Mouse (Mus musculus) left cerebral cortex, postnatal 10 days (tissue): Measurements from ENCODE around the gene Vps37d. TPM values are rescaled to one million over a fixed set of nuclear protein-coding genes. Genes with fewer than 3 reads are reported as not detected.

ENCODE experiments used
- DNase-seq, 2 experiments: peaks; one replicate each; pipeline ENCODE4 v3.0.0; 2021 to 2022; ENCODE audit warnings: low spot score in 2 of 2, mixed read lengths in 1 of 2; ENCODE audit errors: extremely low spot score in 1 of 2
- intact Hi-C: fragments of 180-260 bp; cut with DNase I; formaldehyde crosslinking; loops from one replicate; pipeline ENCODE4 v1.15.1; 2025
- total RNA-seq, 2 experiments: library from RNA; stranded (reverse); gene quantifications; 2 replicates each; pipeline ENCODE4 v1.2.3; 2021

The Vps37d gene
- total RNA-seq, 2 experiments from 2014 or later, result 28.9 to 32.7 TPM

DNA sequence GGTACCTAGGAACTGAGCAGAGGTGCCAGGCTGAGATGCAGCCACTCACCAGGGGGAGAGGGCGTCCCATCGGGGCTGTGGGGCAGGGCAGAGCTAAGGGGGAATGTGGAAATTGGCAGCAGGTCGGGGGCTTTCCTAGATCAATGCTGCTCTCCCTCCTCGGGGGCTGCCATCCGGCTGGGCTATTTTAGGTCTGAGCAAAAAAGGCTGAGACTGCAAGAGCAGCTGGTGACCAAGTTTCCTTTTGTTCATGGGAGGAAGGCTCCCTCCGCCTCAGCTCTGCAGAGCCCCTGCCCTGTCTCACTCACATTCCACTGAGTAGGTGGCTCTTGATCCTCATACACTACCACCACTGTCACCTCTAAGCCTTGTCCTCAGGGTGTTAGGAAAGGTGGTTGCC, 38.0 kb downstream of the Vps37d start:
- peak in 1 of 2 experiments; percentile 54 for DNase-seq
- intact Hi-C loops, result no loop called here

DNA sequence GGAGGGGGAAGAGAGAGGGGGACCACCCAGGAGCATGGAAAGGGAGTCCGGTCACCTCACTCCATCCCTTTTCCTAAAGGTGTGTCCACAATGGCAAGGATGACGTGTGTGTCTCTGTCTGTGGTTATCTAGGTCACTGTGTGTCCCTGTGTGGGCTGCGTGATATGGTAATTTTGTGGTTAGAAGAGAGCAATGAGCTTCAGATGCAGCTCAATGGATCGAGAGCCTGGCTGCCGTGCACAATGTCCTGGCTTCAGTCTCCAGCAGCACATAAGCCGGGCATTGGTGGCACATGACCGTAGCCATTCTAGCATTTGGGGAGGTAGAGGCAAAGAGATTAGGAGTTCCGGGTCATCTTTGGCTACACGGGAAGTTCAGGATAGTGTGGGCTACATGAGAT, 38.5 kb downstream of the Vps37d start:
- DNase-seq, result no peak
- intact Hi-C loops, result no loop called here

DNA sequence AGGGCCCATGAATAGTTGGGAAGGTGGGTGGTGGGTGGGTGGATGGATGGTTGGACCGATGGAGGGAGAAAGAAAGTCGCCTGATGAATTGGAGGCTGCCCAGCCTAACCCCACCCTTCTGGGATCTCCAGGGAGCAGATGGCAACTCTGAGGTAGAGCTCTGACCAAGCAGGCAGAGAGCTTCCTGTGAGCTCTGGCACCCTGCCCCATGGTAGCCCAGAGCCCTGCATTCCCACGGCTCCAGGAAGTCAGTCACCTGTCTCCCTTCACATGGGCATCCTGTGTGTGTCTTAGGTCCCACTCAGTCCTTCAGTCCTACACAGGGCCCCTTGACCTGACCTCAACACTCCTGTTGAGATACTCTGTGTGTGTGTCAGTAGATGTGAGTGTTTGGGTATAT, 40.1 kb downstream of the Vps37d start:
- peak in 1 of 2 experiments; percentile 44 for DNase-seq
- intact Hi-C loops, result no loop called here

DNA sequence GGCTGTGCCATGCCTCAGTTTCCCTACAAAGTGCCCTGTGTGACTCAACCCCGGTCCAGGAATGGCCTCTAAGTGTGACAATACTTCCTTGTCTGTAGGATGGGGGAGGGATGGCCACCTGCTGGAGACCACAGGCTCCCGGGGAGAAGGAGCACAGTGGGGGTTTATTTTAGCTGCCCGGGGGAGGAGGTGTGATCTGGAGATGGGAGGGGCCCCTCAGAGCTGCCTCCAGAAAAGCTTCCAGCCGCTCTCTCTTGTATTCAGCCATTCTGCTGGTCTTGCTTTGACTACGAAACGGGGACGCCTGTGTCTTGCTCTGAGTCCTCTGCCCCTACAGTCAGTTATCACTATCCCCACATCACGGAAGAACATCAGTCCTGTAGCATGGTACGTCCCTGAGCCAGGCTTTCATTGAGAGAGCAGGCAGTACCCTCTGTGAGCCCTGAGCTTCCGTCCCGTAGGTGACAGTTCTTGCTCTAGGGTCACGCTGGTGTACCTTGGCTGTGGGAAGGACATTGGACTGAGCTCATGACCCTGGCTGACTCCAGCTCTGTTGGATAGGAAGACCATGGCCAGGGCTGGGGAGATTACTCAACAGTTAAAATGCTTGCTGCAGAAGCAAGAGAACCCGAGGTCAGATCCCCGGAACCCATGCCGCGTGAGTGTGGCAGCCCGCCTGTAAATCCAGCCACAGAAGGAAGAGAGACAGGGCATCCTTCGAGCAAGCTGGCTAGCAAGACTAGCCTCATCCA, 42.3 kb downstream of the Vps37d start:
- intact Hi-C loops, result no loop called here
- peak in 1 of 2 experiments; percentile 73 for DNase-seq

DNA sequence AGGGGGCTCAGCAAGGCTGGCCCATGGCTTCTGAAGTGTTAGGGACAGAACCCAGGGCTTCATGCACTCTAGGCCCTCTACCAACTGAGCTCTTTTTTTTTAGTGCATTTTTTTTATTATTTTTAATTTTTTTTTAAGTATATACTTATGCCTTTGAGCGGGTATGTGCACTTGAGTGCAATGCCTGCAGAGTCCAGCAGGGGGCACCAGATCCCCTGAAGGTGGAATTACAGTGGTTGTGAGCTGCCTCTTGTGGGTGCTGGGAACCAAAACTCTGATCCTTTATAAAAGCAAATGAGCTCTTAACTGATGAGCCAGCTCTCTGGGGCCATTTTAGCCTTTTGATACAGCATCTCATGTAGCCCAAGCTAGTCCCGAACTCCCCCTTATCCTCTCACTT, 43.5 kb downstream of the Vps37d start:
- intact Hi-C loops, result no loop called here

DNA sequence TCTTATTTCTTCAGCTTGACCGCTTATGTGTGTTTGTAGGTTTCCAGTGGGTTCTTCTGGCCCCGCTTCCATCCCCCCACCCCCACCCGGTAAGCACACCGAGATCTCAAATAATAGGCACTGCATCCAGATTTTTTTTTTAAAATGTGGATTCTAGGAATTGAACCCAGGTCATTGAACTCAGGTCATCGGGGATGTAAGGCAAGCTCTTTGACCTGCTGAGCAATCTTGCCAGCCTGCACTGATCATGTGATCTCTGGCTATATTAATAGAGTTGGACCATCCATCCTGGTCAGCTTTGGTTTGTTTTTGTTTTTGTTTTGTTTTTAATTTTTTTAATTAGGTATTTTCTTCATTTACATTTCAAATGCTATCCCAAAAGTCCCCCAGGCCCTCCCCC, 45.5 kb downstream of the Vps37d start:
- no peak for DNase-seq
- intact Hi-C loops, result no loop called here

More for the DNA sequence above, 43.5 kb downstream of the Vps37d start:
- no peak for DNase-seq

DNA sequence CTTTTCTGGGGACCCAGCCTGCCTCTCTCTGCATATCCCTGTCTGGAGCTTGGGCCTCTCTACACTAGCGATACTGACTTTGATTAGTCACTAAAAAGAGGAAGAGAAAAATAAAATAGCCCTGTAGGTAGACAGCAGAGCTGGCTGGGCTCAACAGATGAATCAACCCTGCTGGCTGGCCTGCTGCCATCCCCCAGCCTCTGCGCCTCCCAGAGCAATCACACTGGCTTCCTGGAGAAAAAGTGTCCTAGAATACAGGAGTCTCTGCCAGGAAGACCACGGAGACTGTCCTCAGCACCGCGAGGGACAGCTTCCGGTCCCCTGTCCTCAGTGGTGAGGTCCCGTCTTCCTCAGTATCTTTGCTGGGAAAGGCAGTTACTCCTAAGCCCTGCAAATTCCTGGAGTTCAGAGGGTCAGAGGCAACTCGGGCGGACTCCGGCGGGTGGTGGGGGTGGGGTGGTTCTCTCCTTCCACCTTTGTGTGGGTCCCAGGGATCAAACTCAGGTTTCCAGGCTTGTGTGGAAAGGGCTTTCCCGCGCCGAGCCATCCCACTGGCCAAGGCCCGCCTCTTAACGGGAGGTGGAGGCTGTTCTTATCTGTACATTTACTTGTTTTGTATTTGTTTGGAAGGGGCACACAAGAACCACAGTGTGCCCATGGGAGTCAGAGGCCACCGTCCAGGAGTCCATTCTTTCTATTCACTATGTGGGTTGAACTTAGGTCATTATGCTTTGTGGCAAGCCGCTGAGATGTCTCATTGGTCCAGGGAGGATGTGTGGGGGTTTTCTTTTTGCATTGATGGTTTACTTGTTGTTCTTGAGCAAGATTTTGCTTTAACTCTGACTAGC, 48.8 kb downstream of the Vps37d start:
- intact Hi-C loops, result no loop called here
- DNase-seq, result peak in 1 of 2 experiments; percentile 81

DNA sequence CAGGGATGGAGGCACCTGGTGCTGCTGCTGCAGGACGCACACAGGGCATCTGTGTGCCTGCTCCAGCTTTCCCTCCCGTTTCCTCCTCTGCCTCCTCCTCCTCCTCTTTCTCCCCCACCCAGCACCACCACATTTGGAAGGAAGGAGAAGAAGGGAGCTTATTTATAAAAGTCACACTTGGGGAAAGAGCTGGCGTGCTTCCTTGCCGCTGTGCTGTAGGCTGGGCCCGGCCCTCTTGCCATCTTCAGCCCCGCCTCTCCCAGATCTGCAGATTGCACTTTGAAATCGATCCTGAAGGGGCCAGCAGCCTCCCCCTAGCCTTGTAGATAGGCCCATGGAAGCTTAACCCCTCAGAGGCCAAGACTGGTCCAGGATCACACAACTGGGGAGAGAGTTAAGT, 52.2 kb downstream of the Vps37d start:
- intact Hi-C loops, result no loop called here
- peak in 1 of 2 experiments; percentile 69 for DNase-seq

DNA sequence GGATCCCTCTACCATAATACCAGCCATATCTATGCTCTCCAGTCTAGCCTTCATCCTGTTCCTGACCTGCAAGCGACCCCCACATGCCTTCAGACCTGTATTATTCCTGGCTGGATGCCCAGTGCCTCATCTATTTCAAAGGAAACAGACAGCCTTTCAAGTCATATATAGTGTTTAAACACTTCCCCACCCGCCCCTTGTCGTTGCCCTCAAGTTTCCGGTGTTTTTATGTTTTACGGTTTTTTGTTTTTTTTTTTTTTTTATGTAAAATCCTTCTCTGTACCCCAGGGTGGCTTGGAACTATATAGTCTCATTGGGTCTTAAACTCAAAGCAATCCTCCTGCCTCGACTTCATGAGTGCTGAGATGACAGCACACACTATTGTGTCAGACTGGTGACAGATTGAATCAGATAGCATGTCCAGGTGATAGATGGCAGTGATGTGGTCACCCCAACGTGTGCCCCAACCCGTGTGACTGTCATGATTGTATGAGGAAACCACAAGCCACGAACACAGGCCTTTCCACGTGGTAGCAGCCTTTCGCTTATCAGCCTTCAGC, 53.3 kb downstream of the Vps37d start:
- intact Hi-C loops, result loop anchor here (5.0 kb wide), 1 partner anchor 38 kb away; the partner anchor contains the start of genes Bud23 and Dnajc30

DNA sequence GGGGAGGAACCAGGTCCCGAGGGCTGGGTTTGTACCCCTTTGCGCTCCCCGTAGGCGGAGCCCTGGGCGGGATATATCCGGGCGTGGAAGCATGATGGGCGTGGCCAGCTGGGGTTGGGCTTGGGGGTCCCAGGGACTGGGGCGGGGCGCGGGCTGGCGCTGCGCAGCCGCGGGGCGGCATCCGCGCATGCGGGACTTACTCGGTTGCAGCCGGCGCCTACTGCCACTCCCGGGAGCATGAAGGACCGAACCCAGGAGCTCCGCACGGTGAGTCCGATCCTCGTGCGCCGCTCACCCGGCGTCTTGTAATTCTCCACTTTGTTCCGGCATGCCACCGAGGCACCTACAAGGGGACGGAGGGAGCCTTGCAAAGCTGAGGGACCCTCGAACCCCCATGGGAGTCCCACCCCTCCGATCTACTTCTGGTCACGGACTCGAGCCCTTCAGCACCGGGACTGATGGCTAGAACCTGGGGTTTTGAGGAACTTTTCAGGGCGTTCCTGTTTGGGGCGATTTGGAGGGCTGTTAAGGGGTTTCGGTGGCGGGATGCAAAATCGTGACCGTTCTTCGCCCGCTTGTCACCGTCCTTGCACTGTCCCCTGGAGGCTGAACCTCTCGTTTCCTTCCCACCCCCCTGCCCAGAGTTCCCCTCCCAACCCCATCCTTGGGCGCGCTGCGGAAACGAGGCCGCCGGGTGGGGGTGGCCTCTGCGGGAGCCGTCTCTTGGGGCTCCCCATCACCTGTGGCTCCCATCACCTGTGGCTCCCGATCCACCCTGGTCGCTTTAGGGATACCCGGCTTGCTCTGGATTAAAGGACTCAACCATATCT, 54.5 kb downstream of the Vps37d start, which contains the start of gene Stx1a:
Gene Stx1a, plus strand, starts transcription at position 139 of the 830 bp plus-strand sequence.
- intact Hi-C loops, result loop anchor here (5.0 kb wide), 1 partner anchor 39 kb away; the partner anchor contains the start of genes Bud23 and Dnajc30
- peak; percentile 86 to 96 for DNase-seq

More for the DNA sequence above, 53.3 kb downstream of the Vps37d start:
- peak in 1 of 2 experiments; percentile 83 for DNase-seq

Other genes starting within 250 kb of the Vps37d start
- gene Tmem270, start 171.5 kb downstream of the Vps37d start, total RNA-seq, result not detected
- not detected for gene Cldn13, start 162.7 kb downstream of the Vps37d start, total RNA-seq
- 1 to 10 TPM; 8.7 to 8.9 TPM for gene Mettl27, start 145.9 kb downstream of the Vps37d start, total RNA-seq
- not detected for gene Cldn4, start 131.3 kb downstream of the Vps37d start, total RNA-seq
- gene Cldn3, start 92.1 kb downstream of the Vps37d start, total RNA-seq, result 1 to 10 TPM; 1.0 to 2.3 TPM
- 10 to 100 TPM; 49.8 to 52.5 TPM for gene Abhd11, start 69.1 kb downstream of the Vps37d start, total RNA-seq
- gene Stx1a, start 54.8 kb downstream of the Vps37d start, total RNA-seq, result 100 to 1,000 TPM; 367 to 390 TPM
- gene Dnajc30, start 14.1 kb downstream of the Vps37d start, total RNA-seq, result 10 to 100 TPM; 37.5 to 38.1 TPM
- gene Bud23, start 13.3 kb downstream of the Vps37d start, total RNA-seq, result 10 to 100 TPM; 39.7 to 50.1 TPM
- 1 to 10 TPM; 3.6 to 4.0 TPM for gene Mlxipl, start 11.6 kb upstream of the Vps37d start, total RNA-seq
- gene Tbl2, start 71.4 kb upstream of the Vps37d start, total RNA-seq, result 10 to 100 TPM; 23.3 to 23.6 TPM
- 10 to 100 TPM; 29.4 to 33.0 TPM for gene Bcl7b, start 90.0 kb upstream of the Vps37d start, total RNA-seq
- 10 to 100 TPM; 44.6 to 45.7 TPM for gene Baz1b, start 109.0 kb upstream of the Vps37d start, total RNA-seq
- gene Fzd9, start 173.0 kb upstream of the Vps37d start, total RNA-seq, result 1 to 10 TPM; 8.8 to 9.0 TPM